25 mouse cellular contexts compared by ENCODE assay signal in genomic region chr3:9901663-9902062, GRCm38 (mm10).
"Had no signal": no experiment of that assay in that cellular context is flagged by ENCODE, and none has a peak within 500 bp of the region (broad histone marks: within the 10 kb centered on the region; RNA-seq: fewer than 3 reads in every experiment).

No protein-coding gene starts in this region.

- DNase-seq: gastrocnemius, postnatal 14 days; gastrocnemius, postnatal 36 days; heart, adult 18-20 months; heart, postnatal 10 days; heart, postnatal 4 days; kidney, adult 11 months; kidney, adult 2 months; kidney, adult 9 months; kidney, postnatal 14 days; kidney, postnatal 36 days; layer of hippocampus, adult 9-11 months; layer of hippocampus, postnatal 36 days; left cerebral cortex, postnatal 4 days had no signal

- ATAC-seq: hindbrain, embryonic 16.5 days; intestine, embryonic 16.5 days; liver, embryonic 12.5 days had no signal

- H3K4me2 ChIP-seq: heart, embryonic 12.5 days; hindbrain, embryonic 12.5 days; hindbrain, embryonic 14.5 days; kidney, embryonic 15.5 days; limb, embryonic 13.5 days; limb, embryonic 15.5 days; liver, embryonic 12.5 days had no signal

- H3K4me3 ChIP-seq: heart, embryonic 10.5 days; heart, embryonic 12.5 days; hindbrain, embryonic 10.5 days; hindbrain, embryonic 12.5 days; kidney, embryonic 15.5 days; limb, embryonic 13.5 days; limb, embryonic 15.5 days; liver, embryonic 12.5 days had no signal

- H3K9ac ChIP-seq: heart, embryonic 12.5 days; hindbrain, embryonic 12.5 days; hindbrain, embryonic 14.5 days; kidney, embryonic 15.5 days; limb, embryonic 13.5 days; limb, embryonic 15.5 days; liver, embryonic 12.5 days had no signal

- H3K4me1 ChIP-seq: heart, embryonic 10.5 days; heart, embryonic 12.5 days; hindbrain, embryonic 10.5 days; hindbrain, embryonic 12.5 days; kidney, embryonic 15.5 days; limb, embryonic 13.5 days; limb, embryonic 15.5 days; liver, embryonic 12.5 days had no signal

- H3K9me3 ChIP-seq: heart, embryonic 10.5 days; heart, embryonic 12.5 days; hindbrain, embryonic 10.5 days; hindbrain, embryonic 12.5 days; kidney, embryonic 15.5 days; limb, embryonic 13.5 days; limb, embryonic 15.5 days; liver, embryonic 12.5 days had no signal

- H3K36me3 ChIP-seq: heart, embryonic 10.5 days; heart, embryonic 12.5 days; hindbrain, embryonic 10.5 days; hindbrain, embryonic 12.5 days; kidney, embryonic 15.5 days; limb, embryonic 13.5 days; limb, embryonic 15.5 days; liver, embryonic 12.5 days had no signal

- H3K27ac ChIP-seq: heart, embryonic 10.5 days; hindbrain, embryonic 10.5 days; hindbrain, embryonic 12.5 days; hindbrain, embryonic 14.5 days; kidney, embryonic 15.5 days; kidney, postnatal 0 days; limb, embryonic 13.5 days; limb, embryonic 15.5 days; liver, embryonic 12.5 days had no signal

- H3K27me3 ChIP-seq: heart, embryonic 12.5 days; hindbrain, embryonic 12.5 days; kidney, embryonic 15.5 days; limb, embryonic 13.5 days; limb, embryonic 15.5 days; liver, embryonic 12.5 days had no signal
